Mouse (Mus musculus) heart, postnatal 0 days (tissue): ENCODE results near the gene Ptpn3. TPM values are rescaled to one million over a fixed set of nuclear protein-coding genes. Genes with fewer than 3 reads are reported as not detected.

ENCODE experiments used
- ATAC-seq: fragments of 200-750 bp; cut with Nextera tagmentation; 2 replicates; pipeline ENCODE4 v1.8.0; 2017; ENCODE audit warnings: low read depth, moderate number of reproducible peaks, moderate library complexity; ENCODE audit not compliant: insufficient read depth
- DNase-seq: peaks from one replicate; pipeline ENCODE4 v3.0.0-alpha.2; 2016; ENCODE audit warnings: low spot score
- H3K27ac ChIP-seq: fragments of 300-500 bp; sonication (generic); 2 replicates; pipeline ENCODE4 v1.5.1; 2014; ENCODE audit warnings: low read depth, mild to moderate bottlenecking
- H3K27me3 ChIP-seq: fragments of 300-500 bp; sonication (generic); 2 replicates; pipeline ENCODE4 v1.6.1; 2014; ENCODE audit warnings: low read length, mixed read lengths; ENCODE audit not compliant: control insufficient read depth, insufficient read depth
- H3K36me3 ChIP-seq: fragments of 300-500 bp; sonication (generic); replicated peaks from 2 replicates; pipeline ENCODE4 v1.6.1; 2014; ENCODE audit warnings: low read length, mixed read lengths; ENCODE audit not compliant: control insufficient read depth, insufficient read depth
- H3K4me1 ChIP-seq: fragments of 300-500 bp; sonication (generic); 2 replicates; pipeline ENCODE4 v1.6.1; 2014; ENCODE audit warnings: antibody characterized with exemption; ENCODE audit not compliant: control insufficient read depth, insufficient read depth
- H3K4me2 ChIP-seq: fragments of 300-500 bp; sonication (generic); 2 replicates; pipeline ENCODE4 v1.6.1; 2014; ENCODE audit warnings: low read depth, mild to moderate bottlenecking, low read length, moderate library complexity
- H3K4me3 ChIP-seq: fragments of 300-500 bp; sonication (generic); 2 replicates; pipeline ENCODE4 v1.5.1; 2014; ENCODE audit warnings: low read depth, low read length
- H3K9ac ChIP-seq: fragments of 300-500 bp; sonication (generic); replicated peaks from 2 replicates; pipeline ENCODE4 v1.6.1; 2014; ENCODE audit warnings: low read depth, low read length, mixed read lengths
- H3K9me3 ChIP-seq: fragments of 300-500 bp; sonication (generic); replicated peaks from 2 replicates; pipeline ENCODE4 v1.6.1; 2016; ENCODE audit warnings: low read length; ENCODE audit not compliant: control insufficient read depth
- CTCF ChIP-seq: IDR thresholded peaks from 2 replicates; pipeline ENCODE4 v1.5.1; 2016; ENCODE audit warnings: antibody characterized with exemption, control low read depth, low read depth
- EP300 ChIP-seq: IDR thresholded peaks from 2 replicates; pipeline ENCODE4 v1.6.1; 2016; ENCODE audit warnings: antibody characterized with exemption, low read depth
- WGBS: fragments of 180-500 bp; shearing (Covaris S2); extraction: QIAGEN DNeasy Blood & Tissue Kit; methylation state at CpG from one replicate; pipeline ENCODE4 v1.1.7; 2014; 5-methylcytosine and 5-hydroxymethylcytosine counted together
- polyA plus RNA-seq: library from polyadenylated mRNA; unstranded; fragments of >200 nt; fragmentation: Nextera tagmentation; extraction: Ambion mirVana; gene quantifications from 2 replicates; pipeline ENCODE4 v1.2.1, GENCODE M21; 2015
- total RNA-seq: library from RNA; depleted of rRNA; stranded (reverse); fragments of >200 nt; gene quantifications from 2 replicates; pipeline ENCODE4 v1.2.3, GENCODE M21; 2014; ENCODE audit warnings: low replicate concordance

The Ptpn3 gene
- total and polyA plus RNA-seq, 2 experiments from 2014 or later, result 2.3 to 3.4 TPM

GRCm38 (mm10) chr4:57312256-57313166 lies 10.9 kb upstream of the Ptpn3 start:
- no peak overlapping the region for H3K4me2 ChIP-seq
- H3K4me3 ChIP-seq, result no peak overlapping the region
- TF ChIP-seq EP300 (no peak), CTCF (no peak)
- DNase-seq, result no peak
- H3K9ac ChIP-seq, result no peak overlapping the region
- WGBS, result 51% methylated on average over 8 of the region's 8 CpGs
- H3K27me3 ChIP-seq, result no peaks in the 10 kb centered on the region
- no peak overlapping the region for H3K27ac ChIP-seq
- H3K36me3 ChIP-seq, result no peaks in the 10 kb centered on the region
- peaks cover 5% of the 10 kb centered on the region; the same call in 1 of the 2 replicates for H3K4me1 ChIP-seq
- no peaks in the 10 kb centered on the region for H3K9me3 ChIP-seq
- no peak for ATAC-seq

- Histone ChIP-seq H3K27ac (no peak overlapping the region), H3K27me3 (no peaks in the 10 kb centered on the region), H3K4me2 (no peak overlapping the region), H3K9ac (no peak overlapping the region), H3K36me3 (no peaks in the 10 kb centered on the region), H3K4me3 (no peak overlapping the region), H3K9me3 (no peaks in the 10 kb centered on the region), H3K4me1 (peaks cover 5% of the 10 kb centered on the region; the same call in 1 of the 2 replicates)
- no peak for ATAC-seq
- TF ChIP-seq CTCF, result no peak
- no peak for TF ChIP-seq EP300
- no peak for DNase-seq
- 91% methylated on average over 4 of the region's 4 CpGs for WGBS
Observed at GRCm38 (mm10) chr4:57311750-57312149, 10.1 kb upstream of the Ptpn3 start.

- peak; percentile 28; the same call in 1 of the 2 replicates for TF ChIP-seq CTCF
- no peak for TF ChIP-seq EP300
- H3K27ac ChIP-seq, result peak overlapping the region; percentile 54
- H3K9ac ChIP-seq, result no peak overlapping the region
- no peaks in the 10 kb centered on the region for H3K36me3 ChIP-seq
- H3K27me3 ChIP-seq, result no peaks in the 10 kb centered on the region
- DNase-seq, result peak; percentile 61
- peak overlapping the region; percentile 30 for H3K4me3 ChIP-seq
- peak; percentile 78 for ATAC-seq
- H3K4me2 ChIP-seq, result peak overlapping the region; percentile 55
- no peaks in the 10 kb centered on the region for H3K9me3 ChIP-seq
- peaks cover 5% of the 10 kb centered on the region; the same call in 1 of the 2 replicates for H3K4me1 ChIP-seq
- 27% methylated on average over 26 of the region's 26 CpGs for WGBS
Observed at GRCm38 (mm10) chr4:57308214-57309000, 6.8 kb upstream of the Ptpn3 start.

DNA sequence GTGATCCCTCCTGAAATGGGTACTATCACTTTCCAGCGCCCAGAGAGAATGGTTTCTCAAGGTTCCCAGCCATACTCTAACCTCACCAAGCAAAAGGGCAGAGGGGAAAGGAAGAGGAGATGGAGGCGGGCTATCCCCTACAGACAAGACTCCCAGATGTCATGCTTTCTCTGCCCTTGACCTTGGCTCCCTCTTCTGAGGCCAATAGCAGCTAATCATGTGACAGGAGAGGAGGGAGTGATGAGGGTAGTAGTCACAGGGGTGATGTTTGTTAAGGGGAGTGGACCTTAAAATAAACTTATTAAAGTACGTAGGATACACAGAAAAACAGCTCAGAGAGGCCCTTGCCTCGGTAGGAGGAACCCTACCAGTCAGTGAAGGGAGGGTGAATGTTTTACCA lies 6.1 kb upstream of the Ptpn3 start:
- no peak overlapping the region for H3K4me3 ChIP-seq
- H3K9ac ChIP-seq, result no peak overlapping the region
- no peak overlapping the region for H3K4me2 ChIP-seq
- H3K4me1 ChIP-seq, result 0 out of 2 replicates have a peak, but pooled peaks cover 5% of the 10 kb centered on the region
- no peaks in the 10 kb centered on the region for H3K9me3 ChIP-seq
- WGBS, result 66% methylated on average over 4 of the region's 4 CpGs
- H3K36me3 ChIP-seq, result no peaks in the 10 kb centered on the region
- H3K27me3 ChIP-seq, result no peaks in the 10 kb centered on the region
- no peak for ATAC-seq
- DNase-seq, result no peak
- TF ChIP-seq CTCF (no peak), EP300 (no peak)
- H3K27ac ChIP-seq, result no peak overlapping the region

DNA sequence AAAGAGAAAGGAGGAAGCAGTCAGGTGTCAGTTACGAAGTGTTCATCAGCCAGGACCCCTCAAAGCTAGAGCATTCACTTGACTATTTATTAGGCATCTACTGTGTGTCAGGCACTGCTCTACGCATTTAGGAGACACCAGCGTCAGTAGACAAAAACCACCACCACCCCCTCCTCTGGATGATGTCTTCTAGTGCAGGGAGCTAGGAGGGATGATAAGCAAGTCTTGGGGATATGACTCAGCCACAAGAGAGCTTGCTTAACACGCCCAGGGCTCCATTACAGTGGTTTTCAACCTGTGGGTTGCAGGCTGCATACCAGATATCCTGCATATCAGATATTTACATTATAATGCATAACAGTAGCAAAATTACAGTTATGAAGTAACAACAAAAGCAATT lies 4.6 kb upstream of the Ptpn3 start:
- H3K4me1 ChIP-seq, result 0 out of 2 replicates have a peak, but pooled peaks cover 5% of the 10 kb centered on the region
- H3K27me3 ChIP-seq, result no peaks in the 10 kb centered on the region
- H3K27ac ChIP-seq, result no peak overlapping the region
- DNase-seq (no peak), ATAC-seq (no peak)
- no peak overlapping the region for H3K4me2 ChIP-seq
- TF ChIP-seq EP300, result no peak
- no peak for TF ChIP-seq CTCF
- no peak overlapping the region for H3K9ac ChIP-seq
- WGBS, result 63% methylated on average over 4 of the region's 4 CpGs
- no peaks in the 10 kb centered on the region for H3K36me3 ChIP-seq
- no peaks in the 10 kb centered on the region for H3K9me3 ChIP-seq
- H3K4me3 ChIP-seq, result no peak overlapping the region
